Mouse (Mus musculus): Measurements from ENCODE around the gene Cabp1.

DNA sequence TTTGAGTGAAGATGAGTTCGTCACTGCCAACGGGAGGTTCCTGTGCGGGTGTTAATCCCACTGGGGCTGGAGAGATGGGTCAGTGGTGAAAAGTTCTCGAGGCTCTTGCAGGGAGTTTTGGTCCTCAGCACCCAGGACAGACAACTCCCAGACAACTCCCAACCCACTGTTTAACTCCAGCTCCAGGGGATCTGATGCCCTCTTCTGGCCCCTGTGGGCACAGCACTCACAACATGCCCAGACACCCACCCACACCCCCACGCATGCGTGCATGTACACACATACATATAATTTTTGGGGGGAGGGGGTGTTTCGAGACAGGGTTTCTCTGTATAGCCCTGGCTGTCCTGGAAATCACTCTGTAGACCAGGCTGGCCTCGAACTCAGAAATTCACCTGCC is 30.6 kb downstream of the Cabp1 start:
- TF ChIP-seq POLR2A (IDR thresholded peaks at IDR 0.05; ENCODE audit: insufficient read depth, low read depth, low read length) (no peak), CTCF (IDR thresholded peaks at IDR 0.05; ENCODE audit: insufficient read depth, low read depth, low read length) (peak; percentile 48; the same call in 1 of the 2 replicates)

All from olfactory bulb, adult 2 months (tissue).